Mouse (Mus musculus) kidney, adult 2 months (tissue): ENCODE measurements around the gene Rprd2.

Experiments used
- CTCF ChIP-seq: fragments of 200-500 bp; conservative IDR thresholded peaks from 2 replicates; pipeline ENCODE4 v1.5.1; 2011; ENCODE audit warnings: low read depth, mild to moderate bottlenecking, control low read depth, low read length, moderate library complexity, mixed read lengths; ENCODE audit not compliant: insufficient read depth, insufficient read length
- POLR2A ChIP-seq: fragments of 200-500 bp; IDR thresholded peaks from one replicate; pipeline ENCODE4 v1.6.1; 2011; ENCODE audit warnings: low read depth, low read length, control low read depth

GRCm38 (mm10) chr3:95765534-95765933 is 53.1 kb downstream of the Rprd2 start:
- TF ChIP-seq CTCF: no peak
- no peak for TF ChIP-seq POLR2A
